Mouse (Mus musculus) Patski (cell line): ENCODE results near the gene Tspan12. TPM values are rescaled to one million over a fixed set of nuclear protein-coding genes. Genes with fewer than 3 reads are reported as not detected.

Experiments used
- ATAC-seq: fragments of 100-300 bp; one replicate; pipeline ENCODE4 v1.8.0; 2021
- CTCF ChIA-PET: fragments of 350-600 bp; sonication (Branson Sonifier 250); formaldehyde crosslinking; loops from one replicate; lab custom pipeline; 2022; ENCODE audit warnings: inconsistent platforms; lab: Charles Lee
- POLR2A ChIA-PET: fragments of 350-600 bp; sonication (Branson Sonifier 250); formaldehyde crosslinking; loops from one replicate; lab custom pipeline; 2022; ENCODE audit warnings: antibody characterized with exemption, inconsistent platforms; lab: Charles Lee
- DNase-seq: peaks from one replicate; pipeline ENCODE4 v3.0.0-alpha.2; 2011; ENCODE audit warnings: low read depth, low spot score
- H3K27me3 ChIP-seq: fragments of 371-371 bp; one replicate; pipeline ENCODE4 v1.5.1; 2021
- CTCF ChIP-seq: fragments of 100-300 bp; IDR thresholded peaks from one replicate; pipeline ENCODE4 v1.5.1; 2021
- in situ Hi-C: fragments of 300-500 bp; cut with MboI; formaldehyde crosslinking; loops from 3 replicates; pipeline ENCODE4 v1.11.1; 2018; ENCODE audit warnings: low pct_unique_long_range_greater_than_20kb, mixed read lengths
- polyA plus RNA-seq: library from polyadenylated mRNA; unstranded; gene quantifications from one replicate; pipeline ENCODE4 v1.2.3, GENCODE M21; 2021

Tspan12 gene
- polyA plus RNA-seq, 1 experiment from 2014 or later = 25.1 TPM

GRCm38 (mm10) chr6:21787757-21788156 lies 64.6 kb downstream of the Tspan12 start:
- POLR2A ChIA-PET = no interaction called here
- ATAC-seq (no peak), DNase-seq (no peak)

DNA sequence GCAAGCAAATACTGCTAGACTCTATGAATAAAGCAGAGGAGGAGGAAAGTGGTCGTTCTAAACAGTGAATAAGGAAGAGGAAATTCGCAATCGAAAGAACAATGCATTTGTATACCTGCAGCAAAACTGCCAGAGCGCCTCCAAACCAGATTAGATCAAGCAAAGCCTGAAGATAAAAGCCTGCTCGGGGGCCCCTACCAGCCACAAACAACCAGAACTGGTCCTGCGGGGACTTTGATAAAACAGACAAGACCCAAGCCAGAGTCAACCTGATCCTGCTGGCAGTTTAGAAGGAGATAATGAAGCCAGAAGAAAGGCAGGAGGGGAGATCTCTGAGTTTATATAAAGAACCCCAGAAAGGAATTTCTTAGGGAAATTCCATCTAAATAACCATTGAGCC lies 65.0 kb downstream of the Tspan12 start:
- no peak for DNase-seq
- CTCF ChIA-PET = no interaction called here

More at GRCm38 (mm10) chr6:21787757-21788156, 64.6 kb downstream of the Tspan12 start:
- CTCF ChIA-PET = no interaction called here
- in situ Hi-C loops = no loop called here
- TF ChIP-seq CTCF = no peak
- H3K27me3 ChIP-seq = no peaks in the 10 kb centered on the region

DNA sequence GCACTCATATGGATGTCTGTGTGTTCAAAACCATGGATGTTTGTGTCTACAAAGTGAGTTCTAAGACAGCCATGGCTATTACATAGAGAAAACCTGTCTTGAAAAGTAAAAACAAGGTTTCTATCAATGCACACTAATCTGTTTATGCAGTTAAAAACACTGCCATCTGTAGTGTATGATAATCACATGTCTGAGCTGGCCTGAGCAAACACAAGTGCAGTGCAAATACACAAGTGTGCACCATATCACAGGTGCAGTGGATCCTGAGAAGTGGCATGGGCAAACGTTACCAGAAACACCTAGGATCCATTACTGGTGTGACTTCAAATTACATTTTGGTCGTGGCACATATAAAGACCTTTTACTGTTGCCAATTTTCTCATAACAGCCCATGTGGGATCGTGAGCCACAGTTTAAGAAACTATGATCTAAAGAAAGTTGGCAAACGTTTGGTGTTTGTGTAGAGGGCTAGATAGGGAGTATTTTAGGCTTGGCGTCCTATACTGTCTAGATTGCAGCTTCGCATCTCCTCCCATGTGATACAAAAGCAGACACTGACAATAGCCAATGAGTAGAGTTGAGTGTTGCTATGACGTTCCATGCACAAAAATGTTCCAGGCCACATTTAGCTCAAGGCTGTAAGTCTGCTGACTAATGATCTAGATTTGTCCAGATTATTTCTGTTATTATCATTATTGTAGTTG lies 78.0 kb downstream of the Tspan12 start:
- ChIA-PET CTCF (no interaction called here), POLR2A (no interaction called here)
- ATAC-seq (no peak), DNase-seq (no peak)
- H3K27me3 ChIP-seq = no peaks in the 10 kb centered on the region
- in situ Hi-C loops = no loop called here
- TF ChIP-seq CTCF = no peak

More for the DNA sequence above, 65.0 kb downstream of the Tspan12 start:
- POLR2A ChIA-PET = no interaction called here
- no peaks in the 10 kb centered on the region for H3K27me3 ChIP-seq
- in situ Hi-C loops = no loop called here
- no peak for ATAC-seq
- TF ChIP-seq CTCF = no peak

- ChIA-PET POLR2A (no interaction called here), CTCF (no interaction called here)
- H3K27me3 ChIP-seq = no peaks in the 10 kb centered on the region
- no peak for DNase-seq
- TF ChIP-seq CTCF = no peak
- in situ Hi-C loops = no loop called here
- no peak for ATAC-seq
Measured at GRCm38 (mm10) chr6:21769447-21769809, 82.9 kb downstream of the Tspan12 start.

GRCm38 (mm10) chr6:21768745-21769446 lies 83.4 kb downstream of the Tspan12 start:
- DNase-seq = no peak
- CTCF ChIA-PET = no interaction called here

GRCm38 (mm10) chr6:21767787-21768221 lies 84.5 kb downstream of the Tspan12 start:
- ChIA-PET POLR2A (no interaction called here), CTCF (no interaction called here)
- TF ChIP-seq CTCF = no peak
- in situ Hi-C loops = no loop called here
- ATAC-seq (no peak), DNase-seq (no peak)
- no peaks in the 10 kb centered on the region for H3K27me3 ChIP-seq

More at GRCm38 (mm10) chr6:21768745-21769446, 83.4 kb downstream of the Tspan12 start:
- no peak for TF ChIP-seq CTCF
- no peak for ATAC-seq
- no peaks in the 10 kb centered on the region for H3K27me3 ChIP-seq
- POLR2A ChIA-PET = no interaction called here
- in situ Hi-C loops = no loop called here

GRCm38 (mm10) chr6:21747536-21747935 lies 104.8 kb downstream of the Tspan12 start:
- ChIA-PET CTCF (interaction anchor here (1.2 kb wide), 1 partner anchor 14 kb away, joined by 3 read pairs; no protein-coding TSS in a partner anchor), POLR2A (no interaction called here)
- no peak for TF ChIP-seq CTCF
- in situ Hi-C loops = no loop called here
- no peak for ATAC-seq
- H3K27me3 ChIP-seq = peaks cover 3% of the 10 kb centered on the region
- DNase-seq = no peak

DNA sequence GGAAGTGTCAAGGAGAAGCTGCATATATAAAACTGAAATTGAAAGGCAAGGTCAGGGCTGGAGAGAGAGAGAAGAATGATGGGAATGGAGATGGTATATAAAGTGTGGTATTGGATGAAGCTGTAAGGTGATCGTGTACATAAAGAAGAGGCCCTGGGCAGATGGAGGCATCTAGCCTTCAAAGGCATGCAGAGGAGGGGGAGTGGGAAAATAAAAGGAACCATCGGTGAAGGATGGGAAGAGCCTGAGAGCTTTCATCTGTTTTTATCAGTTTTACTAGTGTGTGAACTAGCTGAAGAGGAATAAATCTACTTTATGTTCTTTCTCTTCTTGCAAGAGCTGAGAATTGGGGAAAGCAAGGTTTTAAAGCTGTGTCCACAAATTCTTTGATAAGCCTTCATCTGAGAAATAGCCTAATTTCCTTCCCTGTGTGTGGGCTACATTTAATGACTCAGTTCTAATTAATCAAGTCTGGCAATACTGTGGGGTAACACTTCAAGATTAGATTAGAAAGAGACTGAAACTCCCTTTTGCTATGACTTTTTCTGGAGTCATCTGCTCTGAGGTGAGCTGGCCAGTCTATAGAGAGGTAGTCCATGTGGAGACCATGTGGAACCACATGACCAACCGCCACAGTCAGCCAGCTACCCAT lies 107.6 kb downstream of the Tspan12 start:
- in situ Hi-C loops = no loop called here
- TF ChIP-seq CTCF = no peak
- ATAC-seq = no peak
- peaks cover 11% of the 10 kb centered on the region for H3K27me3 ChIP-seq
- ChIA-PET CTCF (no interaction called here), POLR2A (no interaction called here)
- no peak for DNase-seq

DNA sequence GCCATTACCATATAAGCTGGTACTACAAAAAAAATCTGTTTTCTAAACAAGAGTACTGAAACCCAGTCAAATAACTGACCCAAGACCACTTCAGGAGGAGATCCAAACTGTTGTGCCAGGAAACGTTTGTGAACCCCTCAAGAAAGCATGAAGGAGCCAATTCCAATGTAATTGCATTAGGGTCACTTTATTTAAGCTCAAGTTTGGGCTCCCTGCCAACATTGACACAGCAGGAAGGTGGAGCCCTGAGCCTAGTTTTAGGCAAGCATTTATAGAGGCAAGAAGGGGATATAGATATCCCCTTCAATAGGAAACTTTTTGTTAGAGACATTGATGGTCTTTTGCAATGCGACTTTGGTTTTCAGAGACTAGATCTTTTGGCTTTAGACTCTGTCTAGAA lies 111.7 kb downstream of the Tspan12 start:
- in situ Hi-C loops = no loop called here
- ChIA-PET CTCF (no interaction called here), POLR2A (no interaction called here)
- DNase-seq (no peak), ATAC-seq (no peak)
- no peak for TF ChIP-seq CTCF
- peaks cover 28% of the 10 kb centered on the region for H3K27me3 ChIP-seq

DNA sequence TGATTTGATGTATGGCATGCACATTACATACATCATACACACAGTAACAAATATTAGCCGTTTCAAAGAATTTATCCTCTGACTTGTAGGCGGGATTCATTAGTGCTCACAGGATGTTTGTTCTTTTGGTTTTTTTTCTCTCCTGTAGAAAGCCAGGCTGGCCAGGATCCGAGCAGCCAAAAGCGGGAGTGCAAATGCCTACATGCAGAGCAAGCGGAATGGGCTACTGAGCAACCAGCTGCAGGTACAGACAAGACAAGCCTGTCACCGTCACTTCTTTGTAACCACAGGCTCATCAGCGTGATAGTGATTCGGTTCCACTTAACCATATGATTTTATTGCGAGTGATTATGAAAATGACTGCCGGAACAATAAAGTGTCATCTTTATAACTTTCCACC lies 130.1 kb downstream of the Tspan12 start:
- POLR2A ChIA-PET = no interaction called here
- no peak for TF ChIP-seq CTCF
- CTCF ChIA-PET = interaction anchor here (1.0 kb wide), 1 partner anchor 13 kb away, joined by 3 read pairs; no protein-coding TSS in a partner anchor
- peaks cover 35% of the 10 kb centered on the region for H3K27me3 ChIP-seq
- no peak for DNase-seq
- no peak for ATAC-seq
- in situ Hi-C loops = no loop called here

Other genes starting within 250 kb of the Tspan12 start
- gene Ing3, start 97.1 kb upstream of the Tspan12 start, polyA plus RNA-seq = 19.9 TPM
- 0.41 TPM for gene Cped1, start 133.4 kb upstream of the Tspan12 start, polyA plus RNA-seq